Mouse (Mus musculus) forebrain, embryonic 12.5 days (tissue): Measurements from ENCODE around the gene Slc2a13. TPM values are rescaled to one million over a fixed set of nuclear protein-coding genes. Genes with fewer than 3 reads are reported as not detected.

Experiments used
- ATAC-seq: fragments of 200-750 bp; cut with Nextera tagmentation; 2 replicates; pipeline ENCODE4 v1.8.0; 2017; ENCODE audit warnings: moderate TSS enrichment; ENCODE audit not compliant: low FRiP score
- H3K27ac ChIP-seq: fragments of 300-500 bp; sonication (generic); 2 replicates; pipeline ENCODE4 v1.5.1; 2016; ENCODE audit warnings: mild to moderate bottlenecking
- H3K27me3 ChIP-seq: fragments of 300-500 bp; sonication (generic); 2 replicates; pipeline ENCODE4 v1.6.1; 2016; ENCODE audit warnings: mild to moderate bottlenecking
- H3K36me3 ChIP-seq: fragments of 300-500 bp; sonication (generic); replicated peaks from 2 replicates; pipeline ENCODE4 v1.6.1; 2016; ENCODE audit warnings: mild to moderate bottlenecking
- H3K4me1 ChIP-seq: fragments of 300-500 bp; sonication (generic); 2 replicates; pipeline ENCODE4 v1.6.1; 2016
- H3K4me2 ChIP-seq: fragments of 300-500 bp; sonication (generic); 2 replicates; pipeline ENCODE4 v1.6.1; 2016; ENCODE audit warnings: mild to moderate bottlenecking, moderate library complexity
- H3K4me3 ChIP-seq: fragments of 300-500 bp; sonication (generic); replicated peaks from 2 replicates; pipeline ENCODE4 v1.5.1; 2016; ENCODE audit warnings: mild to moderate bottlenecking
- H3K9ac ChIP-seq: fragments of 300-500 bp; sonication (generic); 2 replicates; pipeline ENCODE4 v1.6.1; 2016; ENCODE audit warnings: mild to moderate bottlenecking
- H3K9me3 ChIP-seq: fragments of 300-500 bp; sonication (generic); 2 replicates; pipeline ENCODE4 v1.6.1; 2016
- WGBS: fragments of 180-500 bp; shearing (Covaris S2); methylation state at CpG from one replicate; pipeline ENCODE4 v1.1.7; 2016; 5-methylcytosine and 5-hydroxymethylcytosine counted together
- polyA plus RNA-seq: library from polyadenylated mRNA; unstranded; fragments of >200 nt; fragmentation: Nextera tagmentation; extraction: Ambion mirVana; gene quantifications from 2 replicates; pipeline ENCODE4 v1.2.1, GENCODE M21; 2016

Gene Slc2a13
- polyA plus RNA-seq, 1 experiment from 2014 or later: 3.8 TPM

DNA sequence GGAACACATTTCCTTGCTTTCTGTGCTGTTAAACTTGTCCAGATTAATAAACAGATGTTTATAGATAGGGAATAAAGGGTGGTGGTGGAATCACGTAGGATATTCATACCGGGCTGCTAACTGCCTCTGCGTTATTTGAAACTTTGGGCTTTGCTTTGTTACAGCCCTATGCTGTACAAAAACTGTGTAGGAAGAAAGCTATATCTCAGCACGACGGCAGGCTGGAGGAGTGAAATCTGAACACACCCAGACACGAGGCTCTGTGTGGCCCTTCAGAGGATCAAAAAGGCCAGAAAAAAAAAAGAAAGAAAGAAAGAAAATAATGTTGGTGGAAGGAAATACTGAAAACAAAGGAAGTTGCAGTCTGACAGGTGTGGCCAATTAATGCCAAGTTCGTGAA lies 166.1 kb downstream of the Slc2a13 start:
- no peaks in the 10 kb centered on the region for H3K36me3 ChIP-seq
- H3K27me3 ChIP-seq: no peaks in the 10 kb centered on the region
- no peak overlapping the region for H3K9ac ChIP-seq
- no peak overlapping the region for H3K27ac ChIP-seq
- WGBS: 71% methylated on average over 7 of the region's 7 CpGs
- ATAC-seq: no peak
- H3K4me2 ChIP-seq: no peak overlapping the region
- no peaks in the 10 kb centered on the region for H3K9me3 ChIP-seq
- no peak overlapping the region for H3K4me3 ChIP-seq
- H3K4me1 ChIP-seq: no peaks in the 10 kb centered on the region

DNA sequence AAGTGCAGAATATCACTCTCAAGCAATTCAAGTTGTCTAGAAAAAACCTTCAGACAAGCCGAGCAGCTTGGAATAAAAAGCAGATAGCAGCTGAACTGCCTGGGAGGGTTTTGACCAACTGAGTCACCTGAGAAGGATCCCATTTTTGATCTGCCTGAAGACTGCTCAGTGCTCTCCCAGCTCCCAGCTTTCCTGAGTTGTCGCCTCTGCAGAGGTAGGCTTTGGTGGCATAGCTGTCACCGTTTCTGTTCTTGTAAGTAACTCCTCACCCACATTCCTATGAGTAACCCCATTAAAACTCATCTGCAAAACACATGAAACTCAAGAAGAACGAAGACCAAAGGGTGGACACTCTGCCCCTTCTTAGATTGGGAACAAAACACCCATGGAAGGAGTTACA lies 177.9 kb downstream of the Slc2a13 start:
- no peaks in the 10 kb centered on the region for H3K27me3 ChIP-seq
- H3K9me3 ChIP-seq: no peaks in the 10 kb centered on the region
- no peak overlapping the region for H3K4me2 ChIP-seq
- no peaks in the 10 kb centered on the region for H3K4me1 ChIP-seq
- H3K9ac ChIP-seq: no peak overlapping the region
- H3K36me3 ChIP-seq: no peaks in the 10 kb centered on the region
- ATAC-seq: no peak
- no peak overlapping the region for H3K4me3 ChIP-seq
- 86% methylated on average over 4 of the region's 4 CpGs for WGBS
- no peak overlapping the region for H3K27ac ChIP-seq

DNA sequence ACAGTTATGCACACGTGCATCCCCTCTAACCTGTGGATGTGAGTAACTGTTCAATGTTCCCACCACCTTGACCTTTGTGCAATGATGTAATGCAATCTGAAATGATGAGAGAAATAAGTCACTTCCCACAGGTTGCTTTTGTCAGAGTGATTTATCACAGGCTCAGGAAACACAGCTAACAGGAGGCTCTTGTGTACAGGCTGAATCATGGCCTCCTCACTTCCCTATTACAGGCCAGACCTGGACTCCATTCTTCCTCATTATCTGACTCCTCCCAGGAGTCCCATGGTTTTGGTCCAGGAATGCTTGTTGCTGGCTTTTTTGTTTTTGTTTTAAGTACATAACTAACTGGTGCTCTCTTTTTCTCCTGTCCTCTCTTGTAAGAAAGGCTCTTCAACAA lies 189.4 kb downstream of the Slc2a13 start:
- no peak overlapping the region for H3K9ac ChIP-seq
- H3K9me3 ChIP-seq: no peaks in the 10 kb centered on the region
- H3K4me3 ChIP-seq: no peak overlapping the region
- H3K4me2 ChIP-seq: no peak overlapping the region
- no peaks in the 10 kb centered on the region for H3K27me3 ChIP-seq
- H3K27ac ChIP-seq: no peak overlapping the region
- no peak for ATAC-seq
- no peaks in the 10 kb centered on the region for H3K36me3 ChIP-seq
- no peaks in the 10 kb centered on the region for H3K4me1 ChIP-seq
- WGBS: 94% methylated on average over 1 of the region's 1 CpGs

DNA sequence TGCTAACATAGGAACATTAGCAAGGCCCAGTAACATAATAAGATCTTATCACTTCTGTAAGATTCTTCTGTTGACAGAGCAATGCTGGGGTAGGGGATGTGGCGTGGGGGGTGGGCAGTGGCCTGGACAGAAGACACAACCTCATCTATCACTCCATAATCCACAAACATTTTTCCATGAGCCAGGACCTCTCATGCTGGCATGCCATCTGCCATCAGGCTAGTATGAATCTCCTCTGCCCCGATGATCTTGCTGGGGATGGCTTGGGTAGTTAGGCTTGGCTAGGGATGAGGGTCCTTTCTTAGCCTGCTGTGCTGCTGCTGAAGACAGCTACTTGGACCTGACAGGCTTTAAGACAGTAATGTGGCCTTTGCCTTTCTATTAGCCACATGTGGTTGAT lies 190.5 kb downstream of the Slc2a13 start:
- no peak for ATAC-seq
- Histone ChIP-seq H3K9ac (no peak overlapping the region), H3K4me1 (no peaks in the 10 kb centered on the region), H3K27ac (no peak overlapping the region), H3K27me3 (no peaks in the 10 kb centered on the region), H3K4me2 (no peak overlapping the region), H3K9me3 (no peaks in the 10 kb centered on the region), H3K36me3 (no peaks in the 10 kb centered on the region), H3K4me3 (no peak overlapping the region)
- WGBS: 97% methylated on average over 2 of the region's 2 CpGs

DNA sequence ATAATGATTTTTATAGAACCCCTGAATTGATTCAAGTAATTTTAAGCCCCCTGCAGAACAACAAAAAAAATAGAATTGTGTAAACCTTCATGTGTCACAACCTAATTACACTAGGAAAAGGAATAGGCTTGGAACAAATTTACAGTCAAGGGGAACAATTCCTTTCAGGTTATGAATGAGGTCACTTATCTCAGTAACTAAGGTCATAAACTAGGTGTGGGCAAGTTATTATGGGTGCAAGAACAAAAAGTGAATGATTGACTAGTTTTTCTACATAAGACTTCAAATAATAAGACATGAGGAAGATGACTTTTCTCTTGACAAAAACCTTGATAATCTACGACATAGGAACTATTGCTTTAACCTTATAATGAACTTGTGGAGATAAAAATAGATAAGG lies 191.2 kb downstream of the Slc2a13 start:
- no peak overlapping the region for H3K9ac ChIP-seq
- no peaks in the 10 kb centered on the region for H3K27me3 ChIP-seq
- H3K4me2 ChIP-seq: no peak overlapping the region
- no peaks in the 10 kb centered on the region for H3K36me3 ChIP-seq
- no peak overlapping the region for H3K4me3 ChIP-seq
- no peak for ATAC-seq
- H3K4me1 ChIP-seq: peaks cover 4% of the 10 kb centered on the region; the same call in 1 of the 2 replicates
- no peaks in the 10 kb centered on the region for H3K9me3 ChIP-seq
- no peak overlapping the region for H3K27ac ChIP-seq
- 93% methylated on average over 1 of the region's 1 CpGs for WGBS

DNA sequence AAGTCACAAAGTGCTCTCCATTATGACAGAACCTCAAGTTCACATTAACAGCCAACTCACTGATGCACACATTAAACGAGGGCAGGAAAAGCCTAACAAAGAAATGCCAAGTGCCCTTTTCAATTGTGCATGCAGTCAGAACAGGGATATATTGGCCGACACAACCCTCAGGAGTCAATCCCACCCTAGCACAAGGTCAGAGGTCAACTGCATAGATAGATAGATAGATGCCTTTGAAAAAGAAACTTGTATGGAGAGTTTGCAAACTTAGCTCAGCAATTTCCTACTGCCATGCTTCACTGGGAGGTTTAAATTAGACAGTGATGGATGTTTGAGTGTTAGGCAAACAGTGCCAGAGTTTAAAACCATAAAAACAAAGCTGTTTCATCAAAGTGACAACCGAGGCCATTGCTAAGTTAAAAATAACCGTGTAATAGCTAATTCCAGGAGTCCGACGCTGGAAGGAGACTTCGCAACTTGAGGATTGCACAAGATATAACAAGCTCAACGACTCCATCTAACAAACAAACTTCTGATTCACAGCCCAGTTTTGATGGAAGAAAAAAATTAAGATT lies 194.2 kb downstream of the Slc2a13 start:
- Histone ChIP-seq H3K9me3 (no peaks in the 10 kb centered on the region), H3K27ac (no peak overlapping the region), H3K36me3 (no peaks in the 10 kb centered on the region), H3K4me3 (no peak overlapping the region), H3K27me3 (no peaks in the 10 kb centered on the region), H3K4me2 (no peak overlapping the region), H3K4me1 (peaks cover 23% of the 10 kb centered on the region), H3K9ac (no peak overlapping the region)
- WGBS: 76% methylated on average over 8 of the region's 8 CpGs
- ATAC-seq: no peak

DNA sequence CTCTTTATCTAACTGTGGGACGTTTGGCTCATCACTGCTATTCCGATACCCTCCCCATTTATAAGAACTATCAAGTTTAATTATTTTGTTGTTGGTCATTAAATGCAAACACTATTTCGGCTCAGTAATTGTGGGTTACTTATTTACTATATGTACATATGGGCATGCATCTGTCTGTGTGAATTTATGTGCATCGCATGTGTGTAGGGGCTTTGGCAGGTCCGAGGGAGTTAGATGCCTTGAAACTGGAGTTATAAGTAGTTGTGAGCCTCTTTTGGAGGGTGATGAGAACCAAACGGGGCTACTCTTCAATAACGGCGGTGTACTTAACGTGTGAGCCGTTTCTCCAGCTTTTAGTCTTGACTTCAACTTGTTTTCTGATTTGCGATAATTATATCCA lies 195.5 kb downstream of the Slc2a13 start:
- WGBS: 85% methylated on average over 11 of the region's 11 CpGs
- H3K36me3 ChIP-seq: no peaks in the 10 kb centered on the region
- no peak overlapping the region for H3K4me2 ChIP-seq
- H3K27me3 ChIP-seq: no peaks in the 10 kb centered on the region
- H3K9me3 ChIP-seq: no peaks in the 10 kb centered on the region
- no peak overlapping the region for H3K9ac ChIP-seq
- H3K4me3 ChIP-seq: no peak overlapping the region
- H3K27ac ChIP-seq: peak overlapping the region; percentile 56; the same call in 1 of the 2 replicates
- peaks cover 31% of the 10 kb centered on the region for H3K4me1 ChIP-seq
- 0 out of 2 replicates have a peak, but pooled peaks have one; percentile 4 for ATAC-seq

DNA sequence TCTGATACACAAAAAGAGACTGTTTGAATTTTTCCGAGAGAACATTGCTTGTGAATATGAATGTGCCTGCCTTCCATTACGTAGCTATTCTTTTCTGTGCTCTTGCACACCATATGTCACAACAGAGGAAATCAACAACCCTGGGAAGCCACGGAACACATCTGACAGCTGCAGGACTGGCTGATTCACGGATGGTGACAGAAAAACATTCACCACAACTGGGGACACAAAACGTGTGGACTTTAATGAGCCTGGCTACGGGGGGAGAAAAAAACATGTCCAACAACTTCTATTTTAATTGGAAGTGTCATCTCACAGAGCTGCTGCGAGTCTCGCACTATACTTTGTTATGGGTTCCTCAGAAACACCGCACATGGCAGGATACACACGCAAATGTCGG lies 196.0 kb downstream of the Slc2a13 start:
- H3K9ac ChIP-seq: no peak overlapping the region
- H3K4me2 ChIP-seq: no peak overlapping the region
- H3K9me3 ChIP-seq: no peaks in the 10 kb centered on the region
- H3K4me1 ChIP-seq: peaks cover 31% of the 10 kb centered on the region
- 50% methylated on average over 11 of the region's 11 CpGs for WGBS
- peak overlapping the region; percentile 56; the same call in 1 of the 2 replicates for H3K27ac ChIP-seq
- no peaks in the 10 kb centered on the region for H3K36me3 ChIP-seq
- no peaks in the 10 kb centered on the region for H3K27me3 ChIP-seq
- H3K4me3 ChIP-seq: no peak overlapping the region
- ATAC-seq: peak; percentile 70; the same call in 1 of the 2 replicates

DNA sequence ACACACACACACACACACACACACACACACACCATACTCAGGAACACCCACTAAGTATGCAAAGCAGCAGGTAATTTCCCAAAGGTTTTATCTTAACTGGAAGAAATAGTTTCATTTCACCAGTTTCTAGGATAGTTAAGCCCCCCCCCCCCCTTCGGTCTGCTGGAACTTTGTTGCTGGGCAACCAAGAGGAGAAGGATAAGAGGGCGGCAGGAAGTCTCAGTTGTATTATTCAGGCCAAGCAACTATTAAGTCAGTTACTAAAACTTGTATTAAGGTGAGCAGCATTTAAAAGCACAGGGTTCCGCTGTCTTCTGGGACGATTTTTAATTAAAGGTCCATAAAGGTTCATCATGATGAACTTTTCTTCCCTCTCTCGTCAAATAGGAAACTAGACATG lies 198.6 kb downstream of the Slc2a13 start:
- Histone ChIP-seq H3K36me3 (no peaks in the 10 kb centered on the region), H3K27me3 (no peaks in the 10 kb centered on the region), H3K4me2 (no peak overlapping the region), H3K9me3 (no peaks in the 10 kb centered on the region), H3K9ac (no peak overlapping the region), H3K4me1 (peaks cover 31% of the 10 kb centered on the region), H3K27ac (no peak overlapping the region), H3K4me3 (no peak overlapping the region)
- ATAC-seq: no peak
- 48% methylated on average over 5 of the region's 5 CpGs for WGBS

DNA sequence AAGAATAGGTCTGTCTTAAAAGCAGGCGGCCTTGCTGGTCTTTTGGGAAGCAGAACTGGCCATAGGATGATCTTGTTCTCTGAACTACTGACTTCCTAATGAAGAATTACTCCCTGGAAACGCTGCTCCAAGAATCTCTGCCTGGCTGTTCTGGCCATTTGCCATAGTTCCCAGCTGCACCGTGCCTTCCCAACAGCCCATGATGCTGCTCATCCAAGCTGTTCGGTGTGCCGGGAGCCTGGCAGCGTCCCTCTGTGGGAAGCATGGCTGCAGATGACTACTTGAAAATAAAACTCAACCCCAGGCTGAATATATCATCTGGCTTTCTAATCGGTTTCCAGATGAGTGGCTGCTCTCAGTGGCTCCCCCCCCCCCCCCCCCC lies 199.9 kb downstream of the Slc2a13 start:
- H3K9ac ChIP-seq: no peak overlapping the region
- no peak overlapping the region for H3K4me3 ChIP-seq
- peaks cover 31% of the 10 kb centered on the region for H3K4me1 ChIP-seq
- H3K27ac ChIP-seq: 0 out of 2 replicates have a peak overlapping the region, but pooled peaks have one; percentile 50
- H3K27me3 ChIP-seq: no peaks in the 10 kb centered on the region
- ATAC-seq: no peak
- H3K4me2 ChIP-seq: no peak overlapping the region
- WGBS: 65% methylated on average over 7 of the region's 7 CpGs
- no peaks in the 10 kb centered on the region for H3K9me3 ChIP-seq
- no peaks in the 10 kb centered on the region for H3K36me3 ChIP-seq

DNA sequence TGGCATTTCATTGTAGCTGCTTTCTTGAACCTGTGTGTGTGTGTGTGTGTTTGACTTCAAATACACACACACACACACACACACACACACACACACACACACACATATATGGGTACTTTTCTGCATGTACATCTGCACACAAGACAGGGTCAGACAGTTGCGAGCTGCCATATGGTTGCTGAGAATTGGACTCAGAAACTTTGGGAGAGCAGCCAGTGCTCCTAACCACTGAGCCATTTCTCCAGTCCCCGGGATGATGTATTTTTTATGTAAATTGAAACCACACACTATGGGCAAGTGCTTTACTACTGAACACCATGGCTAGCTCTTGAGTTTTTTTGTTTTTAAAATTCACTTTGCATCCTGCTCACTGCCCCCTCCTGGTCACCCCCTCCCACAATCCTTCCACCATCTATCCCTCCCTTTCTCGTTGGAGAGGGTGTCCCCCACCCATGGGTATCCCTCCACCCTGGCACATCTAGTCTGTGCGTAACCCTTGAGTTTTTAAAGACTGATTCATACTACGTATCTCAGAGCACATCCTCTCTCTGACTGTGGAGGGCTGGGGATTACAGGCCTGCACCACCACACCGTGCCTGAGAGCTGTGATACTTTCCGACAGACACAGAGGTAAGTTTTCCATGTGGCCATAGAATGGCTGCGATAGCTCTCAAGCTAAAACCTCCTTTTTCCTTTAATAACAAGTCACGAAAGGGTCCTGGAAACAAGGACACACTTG lies 200.4 kb downstream of the Slc2a13 start:
- no peaks in the 10 kb centered on the region for H3K27me3 ChIP-seq
- no peak overlapping the region for H3K4me2 ChIP-seq
- 85% methylated on average over 9 of the region's 9 CpGs for WGBS
- H3K4me1 ChIP-seq: peaks cover 31% of the 10 kb centered on the region
- H3K36me3 ChIP-seq: no peaks in the 10 kb centered on the region
- no peak overlapping the region for H3K9ac ChIP-seq
- ATAC-seq: no peak
- H3K27ac ChIP-seq: 0 out of 2 replicates have a peak overlapping the region, but pooled peaks have one; percentile 50
- H3K4me3 ChIP-seq: no peak overlapping the region
- no peaks in the 10 kb centered on the region for H3K9me3 ChIP-seq

DNA sequence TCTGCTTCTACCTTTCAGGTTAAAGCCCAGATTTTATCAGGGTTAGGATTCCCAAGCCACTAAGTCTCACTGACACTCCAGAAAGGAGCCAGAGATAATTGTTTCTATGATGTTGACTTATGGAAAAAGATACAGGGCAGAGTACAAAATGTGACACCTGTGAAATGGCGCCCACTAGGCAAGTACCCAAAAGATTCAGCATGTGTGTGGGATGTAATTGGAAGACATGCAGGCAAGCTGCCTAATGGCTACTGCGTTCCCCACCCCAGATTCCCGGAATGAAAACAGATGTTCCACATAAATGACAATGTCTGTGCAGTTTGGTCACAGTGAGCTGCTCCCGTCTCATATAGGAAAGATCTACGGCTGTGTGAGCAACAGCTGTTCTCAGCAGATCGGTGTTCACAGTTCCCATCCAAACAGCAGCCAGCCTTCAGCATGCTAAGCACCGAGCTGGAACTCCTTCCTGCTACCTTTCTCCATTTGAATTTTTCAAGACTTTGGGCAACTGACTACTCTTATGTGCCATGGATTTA lies 201.1 kb downstream of the Slc2a13 start:
- no peaks in the 10 kb centered on the region for H3K9me3 ChIP-seq
- no peak overlapping the region for H3K9ac ChIP-seq
- no peak overlapping the region for H3K27ac ChIP-seq
- 71% methylated on average over 7 of the region's 7 CpGs for WGBS
- H3K4me3 ChIP-seq: no peak overlapping the region
- no peaks in the 10 kb centered on the region for H3K36me3 ChIP-seq
- ATAC-seq: no peak
- H3K27me3 ChIP-seq: no peaks in the 10 kb centered on the region
- no peak overlapping the region for H3K4me2 ChIP-seq
- peaks cover 26% of the 10 kb centered on the region for H3K4me1 ChIP-seq
